Mouse (Mus musculus) embryonic facial prominence, embryonic 12.5 days (tissue): ENCODE results near the gene Trappc5. TPM values are rescaled to one million over a fixed set of nuclear protein-coding genes. Genes with fewer than 3 reads are reported as not detected.

ENCODE experiments used
- ATAC-seq: fragments of 200-750 bp; cut with Nextera tagmentation; 2 replicates; pipeline ENCODE4 v1.8.0; 2017; ENCODE audit not compliant: insufficient number of reproducible peaks, insufficient read depth, low FRiP score, low TSS enrichment
- H3K27ac ChIP-seq: fragments of 300-500 bp; sonication (generic); 2 replicates; pipeline ENCODE4 v1.5.1; 2016; ENCODE audit warnings: mild to moderate bottlenecking
- H3K27me3 ChIP-seq: fragments of 300-500 bp; sonication (generic); 2 replicates; pipeline ENCODE4 v1.6.1; 2016; ENCODE audit warnings: mild to moderate bottlenecking, moderate library complexity
- H3K36me3 ChIP-seq: fragments of 300-500 bp; sonication (generic); 2 replicates; pipeline ENCODE4 v1.6.1; 2016; ENCODE audit warnings: mild to moderate bottlenecking
- H3K4me1 ChIP-seq: fragments of 300-500 bp; sonication (generic); 2 replicates; pipeline ENCODE4 v1.6.1; 2016
- H3K4me2 ChIP-seq: fragments of 300-500 bp; sonication (generic); replicated peaks from 2 replicates; pipeline ENCODE4 v1.6.1; 2016; ENCODE audit warnings: mild to moderate bottlenecking, moderate library complexity
- H3K4me3 ChIP-seq: fragments of 300-500 bp; sonication (generic); 2 replicates; pipeline ENCODE4 v1.5.1; 2016; ENCODE audit warnings: mild to moderate bottlenecking
- H3K9ac ChIP-seq: fragments of 300-500 bp; sonication (generic); 2 replicates; pipeline ENCODE4 v1.6.1; 2016; ENCODE audit warnings: mild to moderate bottlenecking, moderate library complexity
- H3K9me3 ChIP-seq: fragments of 300-500 bp; sonication (generic); 2 replicates; pipeline ENCODE4 v1.6.1; 2016; ENCODE audit warnings: mild to moderate bottlenecking, moderate library complexity
- WGBS: fragments of 180-500 bp; shearing (Covaris S2); methylation state at CpG from one replicate; pipeline ENCODE4 v1.1.7; 2016; 5-methylcytosine and 5-hydroxymethylcytosine counted together
- polyA plus RNA-seq: library from polyadenylated mRNA; unstranded; fragments of >200 nt; fragmentation: Nextera tagmentation; extraction: Ambion mirVana; gene quantifications from 2 replicates; pipeline ENCODE4 v1.2.1, GENCODE M21; 2016

Gene Trappc5
- polyA plus RNA-seq, 1 experiment from 2014 or later, result 41.0 TPM

GRCm38 (mm10) chr8:3710312-3710711 lies 34.2 kb downstream of the Trappc5 start:
- H3K4me2 ChIP-seq, result no peak overlapping the region
- no peaks in the 10 kb centered on the region for H3K36me3 ChIP-seq
- no peak for ATAC-seq
- H3K27ac ChIP-seq, result no peak overlapping the region
- WGBS, result 77% methylated on average over 3 of the region's 3 CpGs
- no peaks in the 10 kb centered on the region for H3K9me3 ChIP-seq
- H3K9ac ChIP-seq, result no peak overlapping the region
- H3K4me3 ChIP-seq, result no peak overlapping the region
- H3K27me3 ChIP-seq, result no peaks in the 10 kb centered on the region
- no peaks in the 10 kb centered on the region for H3K4me1 ChIP-seq

- H3K4me2 ChIP-seq, result no peak overlapping the region
- no peak overlapping the region for H3K4me3 ChIP-seq
- H3K27me3 ChIP-seq, result no peaks in the 10 kb centered on the region
- H3K27ac ChIP-seq, result no peak overlapping the region
- H3K36me3 ChIP-seq, result no peaks in the 10 kb centered on the region
- WGBS, result 55% methylated on average over 2 of the region's 2 CpGs
- H3K9ac ChIP-seq, result no peak overlapping the region
- no peaks in the 10 kb centered on the region for H3K4me1 ChIP-seq
- no peak for ATAC-seq
- no peaks in the 10 kb centered on the region for H3K9me3 ChIP-seq
Measured at GRCm38 (mm10) chr8:3711646-3712045, 35.5 kb downstream of the Trappc5 start.

DNA sequence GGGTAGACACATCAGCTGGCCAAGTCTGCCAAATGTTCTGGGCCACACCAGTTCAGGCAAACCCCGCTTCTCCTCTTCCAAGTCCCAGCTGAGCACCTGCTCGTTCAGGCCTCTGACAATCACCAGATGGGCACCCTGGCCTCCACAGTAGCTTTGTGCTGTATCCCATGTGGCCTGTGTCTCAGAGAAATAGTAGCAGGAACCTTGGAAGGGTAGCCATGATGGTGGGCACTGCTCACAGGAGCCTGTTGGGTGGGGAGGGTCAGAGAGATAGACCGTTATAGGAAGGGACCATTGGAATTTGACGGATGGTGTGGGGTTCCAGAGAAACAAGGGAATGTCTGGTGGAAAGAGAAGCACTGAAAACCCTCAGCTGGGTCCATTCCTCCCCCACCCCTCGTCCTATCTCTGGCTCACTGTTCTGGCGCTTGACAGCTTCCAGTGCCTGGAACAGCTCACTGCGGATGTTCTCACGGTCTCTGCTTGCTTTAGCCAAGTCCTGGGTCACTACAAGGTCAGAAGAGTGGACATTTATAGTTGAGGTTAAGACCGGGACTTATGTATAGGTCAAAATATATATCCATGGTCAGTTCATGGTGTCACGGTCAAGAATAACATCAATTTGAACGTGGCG lies 41.3 kb downstream of the Trappc5 start:
- no peak for ATAC-seq

GRCm38 (mm10) chr8:3718559-3718958 lies 42.5 kb downstream of the Trappc5 start:
- H3K9ac ChIP-seq, result no peak overlapping the region
- no peaks in the 10 kb centered on the region for H3K27me3 ChIP-seq
- H3K4me2 ChIP-seq, result no peak overlapping the region
- H3K27ac ChIP-seq, result no peak overlapping the region
- ATAC-seq, result 0 out of 2 replicates have a peak, but pooled peaks have one; percentile 50
- no peaks in the 10 kb centered on the region for H3K36me3 ChIP-seq
- no peaks in the 10 kb centered on the region for H3K9me3 ChIP-seq
- H3K4me3 ChIP-seq, result no peak overlapping the region
- WGBS, result 16% methylated on average over 14 of the region's 14 CpGs
- no peaks in the 10 kb centered on the region for H3K4me1 ChIP-seq

More for the DNA sequence above, 41.3 kb downstream of the Trappc5 start:
- H3K4me1 ChIP-seq, result no peaks in the 10 kb centered on the region
- no peak overlapping the region for H3K4me3 ChIP-seq
- no peak overlapping the region for H3K9ac ChIP-seq
- H3K27me3 ChIP-seq, result no peaks in the 10 kb centered on the region
- no peaks in the 10 kb centered on the region for H3K9me3 ChIP-seq
- no peak overlapping the region for H3K4me2 ChIP-seq
- H3K36me3 ChIP-seq, result no peaks in the 10 kb centered on the region
- 82% methylated on average over 12 of the region's 12 CpGs for WGBS
- no peak overlapping the region for H3K27ac ChIP-seq

DNA sequence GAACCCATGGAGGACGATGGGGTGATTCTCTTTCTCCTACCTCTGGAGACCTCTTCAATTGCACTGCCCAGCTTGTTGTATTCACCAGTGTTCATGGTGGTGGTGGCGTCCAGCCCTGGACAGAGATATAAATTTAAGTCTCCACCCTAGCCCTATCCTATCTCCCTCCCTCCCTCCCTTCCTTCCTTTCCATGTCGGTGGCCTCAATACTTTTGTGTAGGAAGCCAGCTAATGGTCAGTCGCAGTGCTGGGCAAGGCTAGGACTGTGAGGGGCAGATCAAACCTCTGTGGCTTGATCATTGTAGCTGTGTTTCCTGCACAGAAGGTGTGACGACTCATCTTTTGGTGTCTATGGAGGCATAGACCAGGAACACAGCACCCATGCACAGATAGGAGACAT lies 44.5 kb downstream of the Trappc5 start, which contains the start of gene Clec4g:
TSS of gene Clec4g (minus strand) at position 101 of the 400 bp plus-strand sequence.
- WGBS, result 78% methylated on average over 5 of the region's 5 CpGs
- Histone ChIP-seq H3K9ac (no peak within 1 kb of the TSS), H3K4me1 (no peaks in the 10 kb centered on the region), H3K9me3 (no peaks in the 10 kb centered on the region), H3K36me3 (no peaks in the 10 kb centered on the region), H3K4me2 (no peak within 1 kb of the TSS), H3K27ac (no peak within 1 kb of the TSS), H3K4me3 (no peak within 1 kb of the TSS), H3K27me3 (no peaks in the 10 kb centered on the region)
- no peak for ATAC-seq

DNA sequence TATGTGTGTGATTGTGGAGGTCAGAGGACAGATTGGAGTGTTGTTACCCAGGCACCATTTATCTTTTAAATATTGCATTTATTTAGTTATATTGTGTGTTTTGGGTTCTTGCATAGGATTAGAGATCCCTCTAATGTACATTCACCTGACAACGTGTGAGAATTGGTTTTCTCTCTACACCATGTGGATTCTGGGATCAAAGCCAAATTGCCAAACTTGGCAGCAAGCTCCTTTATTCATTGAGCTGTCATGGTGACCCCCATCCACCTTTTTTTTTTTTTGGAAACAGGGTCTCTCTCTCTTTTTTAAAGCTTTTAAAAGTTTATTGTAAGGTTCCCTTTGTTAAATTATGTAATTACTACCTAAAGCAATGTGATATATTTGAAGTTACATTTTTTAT lies 44.9 kb downstream of the Trappc5 start:
- no peak overlapping the region for H3K9ac ChIP-seq
- no peaks in the 10 kb centered on the region for H3K36me3 ChIP-seq
- H3K4me3 ChIP-seq, result no peak overlapping the region
- H3K4me1 ChIP-seq, result no peaks in the 10 kb centered on the region
- no peaks in the 10 kb centered on the region for H3K27me3 ChIP-seq
- ATAC-seq, result no peak
- no peak overlapping the region for H3K27ac ChIP-seq
- H3K9me3 ChIP-seq, result no peaks in the 10 kb centered on the region
- H3K4me2 ChIP-seq, result no peak overlapping the region
- WGBS, result 61% methylated on average over 1 of the region's 1 CpGs

Other genes starting within 250 kb of the Trappc5 start
- gene Pex11g, start 208.6 kb upstream of the Trappc5 start, polyA plus RNA-seq, result 5.0 and 6.1 TPM in 2 replicates
- 0.10 TPM in 1 of 2 replicates, not detected in the other for gene Tex45, start 205.4 kb upstream of the Trappc5 start, polyA plus RNA-seq
- gene Zfp358, start 183.2 kb upstream of the Trappc5 start, polyA plus RNA-seq, result 66.4 and 67.9 TPM in 2 replicates
- 62.0 and 66.2 TPM in 2 replicates for gene Mcoln1, start 175.8 kb upstream of the Trappc5 start, polyA plus RNA-seq
- gene Pnpla6, start 160.9 kb upstream of the Trappc5 start, polyA plus RNA-seq, result 29.0 and 29.6 TPM in 2 replicates
- gene C330021F23Rik, start 108.3 kb upstream of the Trappc5 start, polyA plus RNA-seq, result 1.8 TPM in 2 replicates
- gene Camsap3, start 89.0 kb upstream of the Trappc5 start, polyA plus RNA-seq, result 9.1 and 10.0 TPM in 2 replicates
- gene Xab2, start 55.0 kb upstream of the Trappc5 start, polyA plus RNA-seq, result 65.1 and 66.7 TPM in 2 replicates
- 103 and 110 TPM in 2 replicates for gene Pet100, start 54.8 kb upstream of the Trappc5 start, polyA plus RNA-seq
- 1.5 and 2.0 TPM in 2 replicates for gene Pcp2, start 50.8 kb upstream of the Trappc5 start, polyA plus RNA-seq
- gene Stxbp2, start 45.3 kb upstream of the Trappc5 start, polyA plus RNA-seq, result 27.4 and 28.8 TPM in 2 replicates
- 0.38 TPM in 1 of 2 replicates, not detected in the other for gene Retn, start 20.5 kb upstream of the Trappc5 start, polyA plus RNA-seq
- 0.10 and 0.20 TPM in 2 replicates for gene Mcemp1, start 10.5 kb upstream of the Trappc5 start, polyA plus RNA-seq
- gene Fcor, start 3.9 kb upstream of the Trappc5 start, polyA plus RNA-seq, result 11.5 and 16.5 TPM in 2 replicates
- 0.15 and 0.23 TPM in 2 replicates for gene Fcer2a, start 17.9 kb downstream of the Trappc5 start, polyA plus RNA-seq
- gene Clec4g, start 44.4 kb downstream of the Trappc5 start, polyA plus RNA-seq, result not detected in 2 replicates
- not detected in 2 replicates for gene Cd209a, start 72.7 kb downstream of the Trappc5 start, polyA plus RNA-seq
- not detected in 2 replicates for gene Cd209e, start 178.0 kb downstream of the Trappc5 start, polyA plus RNA-seq
- not detected in 2 replicates for gene Cd209d, start 202.3 kb downstream of the Trappc5 start, polyA plus RNA-seq